Mouse (Mus musculus) kidney, postnatal 4 days (tissue): ENCODE measurements around the gene Calhm5.
A peak's percentile ranks its signal among the peaks of the same experiment; 100 is the strongest.

Source experiments
- DNase-seq, 2 experiments: peaks; one replicate each; pipeline ENCODE4 v3.0.0; 2021; ENCODE audit warnings: mixed read lengths in 2 of 2

The Calhm5 gene

DNA sequence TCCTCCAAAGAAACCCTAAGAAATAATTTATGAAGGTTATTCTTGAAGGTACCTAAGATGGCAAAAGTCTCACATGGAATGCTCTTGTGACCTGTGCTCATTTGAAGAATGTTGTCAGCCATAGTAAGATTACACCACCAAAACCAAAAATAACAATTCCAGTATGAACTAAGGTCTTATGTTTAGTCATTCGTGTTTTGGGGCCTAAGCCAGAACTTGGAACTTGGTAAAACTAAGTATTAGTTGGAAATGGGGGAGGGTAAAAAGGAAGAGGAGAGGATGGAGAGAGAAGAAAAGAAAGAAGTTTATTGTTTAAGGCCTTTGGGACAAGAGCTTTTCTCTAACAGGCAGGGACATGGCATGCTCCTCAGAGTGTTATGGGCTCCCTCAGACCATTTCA lies 26.7 kb downstream of the Calhm5 start:
- DNase-seq, result no peak

GRCm38 (mm10) chr10:34066591-34066990 lies 29.7 kb downstream of the Calhm5 start:
- no peak for DNase-seq

DNA sequence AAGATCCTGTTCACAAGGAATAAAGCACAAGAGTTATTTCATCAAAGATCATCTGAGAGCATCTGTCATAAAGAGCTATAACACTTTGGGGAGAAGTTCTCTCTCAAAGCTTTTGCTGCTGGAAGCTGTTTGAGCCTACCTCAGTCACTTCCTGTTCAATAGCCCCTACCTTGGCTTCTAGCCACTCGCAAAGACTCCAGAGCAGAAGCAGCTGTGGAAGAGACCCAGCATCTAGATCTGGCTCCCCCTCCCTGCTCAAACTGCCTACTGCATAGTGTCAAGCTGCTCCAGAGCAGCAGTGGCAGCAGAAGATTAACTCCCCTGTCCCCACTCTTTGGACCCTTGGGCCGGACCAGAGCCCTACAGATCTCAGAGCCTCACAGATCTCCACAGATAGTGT lies 42.3 kb downstream of the Calhm5 start:
- peak; percentile 5 to 33 for DNase-seq

DNA sequence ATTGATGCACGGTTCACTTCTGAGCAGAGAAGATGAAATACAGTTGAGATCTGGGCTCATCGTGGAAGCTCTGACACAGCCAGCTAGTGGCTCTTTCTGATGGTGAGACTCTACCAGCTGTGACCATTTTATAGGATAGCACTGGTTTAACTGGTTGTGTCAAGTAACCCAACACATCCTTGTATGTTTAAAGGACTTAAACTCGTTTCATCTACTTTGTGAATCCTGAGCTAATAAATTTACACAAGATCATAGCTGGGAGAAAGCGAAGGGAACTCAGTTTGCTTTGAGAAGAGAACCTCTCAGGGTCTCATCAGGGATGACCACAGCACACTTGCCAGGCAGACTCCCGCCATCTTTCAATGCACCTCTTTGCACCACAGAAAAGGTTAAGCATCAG lies 52.1 kb downstream of the Calhm5 start, which contains the start of gene Calhm4:
Calhm4 (minus strand) TSS at position 101 of the 400 bp plus-strand sequence.
- no peak for DNase-seq
